Mouse (Mus musculus) mesoderm, embryonic 11.5 days (tissue): Measurements from ENCODE around the gene Nol10.
A peak's percentile ranks its signal among the peaks of the same experiment; 100 is the strongest.

ENCODE experiments used
- DNase-seq: peaks from one replicate; pipeline ENCODE4 v3.0.0-alpha.2; 2012; ENCODE audit warnings: low read depth, low spot score

Gene Nol10

GRCm38 (mm10) chr12:17411242-17411641 is 63.0 kb downstream of the Nol10 start:
- DNase-seq: no peak

- no peak for DNase-seq
These were observed 63.7 kb downstream of the Nol10 start for GRCm38 (mm10) chr12:17411797-17412526.

- DNase-seq: no peak
These were observed 66.5 kb downstream of the Nol10 start for GRCm38 (mm10) chr12:17414734-17415133.

GRCm38 (mm10) chr12:17420168-17420810 is 72.0 kb downstream of the Nol10 start:
- DNase-seq: no peak

- no peak for DNase-seq
These were observed 77.3 kb downstream of the Nol10 start for GRCm38 (mm10) chr12:17425254-17426169.

GRCm38 (mm10) chr12:17426735-17427134 is 78.5 kb downstream of the Nol10 start:
- DNase-seq: peak; percentile 52

GRCm38 (mm10) chr12:17430578-17430977 is 82.3 kb downstream of the Nol10 start:
- no peak for DNase-seq

GRCm38 (mm10) chr12:17431166-17431565 is 82.9 kb downstream of the Nol10 start:
- DNase-seq: no peak

- DNase-seq: no peak
These were observed 83.6 kb downstream of the Nol10 start for GRCm38 (mm10) chr12:17431812-17432332.

- DNase-seq: no peak
These were observed 85.5 kb downstream of the Nol10 start for GRCm38 (mm10) chr12:17433712-17434111.

GRCm38 (mm10) chr12:17436471-17436870 is 88.2 kb downstream of the Nol10 start:
- no peak for DNase-seq

GRCm38 (mm10) chr12:17440251-17440651 is 92.0 kb downstream of the Nol10 start:
- DNase-seq: no peak

- no peak for DNase-seq
These were observed 93.2 kb downstream of the Nol10 start for GRCm38 (mm10) chr12:17441495-17441894.

GRCm38 (mm10) chr12:17444406-17444805 is 96.1 kb downstream of the Nol10 start:
- peak; percentile 19 for DNase-seq

GRCm38 (mm10) chr12:17445251-17445650 is 97.0 kb downstream of the Nol10 start:
- DNase-seq: no peak

GRCm38 (mm10) chr12:17448781-17449180 is 100.5 kb downstream of the Nol10 start:
- no peak for DNase-seq

- no peak for DNase-seq
These were observed 101.4 kb downstream of the Nol10 start for GRCm38 (mm10) chr12:17449661-17450091.

- no peak for DNase-seq
These were observed 102.2 kb downstream of the Nol10 start for GRCm38 (mm10) chr12:17450503-17450902.

- no peak for DNase-seq
These were observed 102.7 kb downstream of the Nol10 start for GRCm38 (mm10) chr12:17450908-17451307.

GRCm38 (mm10) chr12:17452273-17452672 is 104.0 kb downstream of the Nol10 start:
- DNase-seq: no peak

- no peak for DNase-seq
These were observed 105.7 kb downstream of the Nol10 start for GRCm38 (mm10) chr12:17453918-17454317.

GRCm38 (mm10) chr12:17455096-17455495 is 106.8 kb downstream of the Nol10 start:
- no peak for DNase-seq
